In genomic region chr5:21672812-21673635, GRCm38 (mm10) we compare ENCODE assay signal across 9 mouse cellular contexts. TPM values are rescaled to one million over a fixed set of nuclear protein-coding genes. Genes with fewer than 3 reads are reported as not detected.
DNase-seq lines count a peak whose midpoint lies in the region; ATAC-seq lines count a peak whose summit lies in the region.
"Had no signal": no experiment of that assay in that cellular context is flagged by ENCODE, and none has a peak within 500 bp of the region (broad histone marks: within the 10 kb centered on the region; RNA-seq: fewer than 3 reads in every experiment).

No protein-coding gene starts in this region.

- H3K27me3 ChIP-seq in forebrain, embryonic 12.5 days = no peaks in the 10 kb centered on the region
- H3K27me3 ChIP-seq in forebrain, embryonic 15.5 days = no peaks in the 10 kb centered on the region
- no peaks in the 10 kb centered on the region; the same call in 1 of the 2 replicates for H3K27me3 ChIP-seq in embryonic facial prominence, embryonic 13.5 days
- H3K27me3 ChIP-seq in limb, embryonic 12.5 days = no peaks in the 10 kb centered on the region

- ATAC-seq in forebrain, embryonic 12.5 days (ENCODE audit: low FRiP score) = no peak
- ATAC-seq in forebrain, embryonic 15.5 days (replicated peaks) = no peak
- ATAC-seq in CD4-positive, CD25-positive, alpha-beta regulatory T cell, adult 4 months = peak; percentile 92
- no peak for ATAC-seq in embryonic facial prominence, embryonic 13.5 days (ENCODE audit: insufficient number of reproducible peaks, insufficient read depth, low FRiP score, low TSS enrichment, low read depth)
- ATAC-seq in limb, embryonic 12.5 days (ENCODE audit: insufficient number of reproducible peaks, insufficient read depth, low FRiP score, low TSS enrichment, low read depth) = no peak

- H3K9ac ChIP-seq in forebrain, embryonic 12.5 days = 0 out of 2 replicates have a peak overlapping the region, but pooled peaks have one; percentile 1
- H3K9ac ChIP-seq in forebrain, embryonic 15.5 days (replicated peaks) = no peak overlapping the region
- H3K9ac ChIP-seq in embryonic facial prominence, embryonic 13.5 days = no peak overlapping the region
- no peak overlapping the region for H3K9ac ChIP-seq in limb, embryonic 12.5 days (replicated peaks)

- H3K27ac ChIP-seq in forebrain, embryonic 12.5 days = no peak overlapping the region
- H3K27ac ChIP-seq in forebrain, embryonic 15.5 days (replicated peaks) = no peak overlapping the region
- H3K27ac ChIP-seq in embryonic facial prominence, embryonic 13.5 days = no peak overlapping the region
- H3K27ac ChIP-seq in limb, embryonic 12.5 days = 0 out of 2 replicates have a peak overlapping the region, but pooled peaks have one; percentile 19

- H3K9me3 ChIP-seq in forebrain, embryonic 12.5 days = no peaks in the 10 kb centered on the region
- no peaks in the 10 kb centered on the region for H3K9me3 ChIP-seq in forebrain, embryonic 15.5 days
- H3K9me3 ChIP-seq in embryonic facial prominence, embryonic 13.5 days = peaks cover 2% of the 10 kb centered on the region; the same call in 1 of the 2 replicates
- 0 out of 2 replicates have a peak, but pooled peaks cover 2% of the 10 kb centered on the region for H3K9me3 ChIP-seq in limb, embryonic 12.5 days

- WGBS in forebrain, embryonic 12.5 days = 67% methylated on average over 23 of the region's 23 CpGs
- 54% methylated on average over 23 of the region's 23 CpGs for WGBS in forebrain, embryonic 15.5 days
- WGBS in embryonic facial prominence, embryonic 13.5 days = 41% methylated on average over 23 of the region's 23 CpGs
- WGBS in limb, embryonic 12.5 days = 44% methylated on average over 23 of the region's 23 CpGs

- H3K4me2 ChIP-seq in forebrain, embryonic 12.5 days = no peak overlapping the region
- H3K4me2 ChIP-seq in forebrain, embryonic 15.5 days (replicated peaks) = no peak overlapping the region
- peak overlapping the region; percentile 30; the same call in 1 of the 2 replicates for H3K4me2 ChIP-seq in embryonic facial prominence, embryonic 13.5 days
- peak overlapping the region; percentile 44 for H3K4me2 ChIP-seq in limb, embryonic 12.5 days

- no peak overlapping the region for H3K4me3 ChIP-seq in forebrain, embryonic 12.5 days (replicated peaks)
- no peak overlapping the region for H3K4me3 ChIP-seq in forebrain, embryonic 15.5 days
- no peak overlapping the region for H3K4me3 ChIP-seq in embryonic facial prominence, embryonic 13.5 days
- 0 out of 2 replicates have a peak overlapping the region, but pooled peaks have one; percentile 6 for H3K4me3 ChIP-seq in limb, embryonic 12.5 days (replicated peaks)
- H3K4me3 ChIP-seq: myocyte had no signal

- 0 out of 2 replicates have a peak, but pooled peaks cover 3% of the 10 kb centered on the region for H3K4me1 ChIP-seq in forebrain, embryonic 12.5 days
- H3K4me1 ChIP-seq in forebrain, embryonic 15.5 days = peaks cover 4% of the 10 kb centered on the region; the same call in 1 of the 2 replicates
- 0 out of 2 replicates have a peak, but pooled peaks cover 2% of the 10 kb centered on the region for H3K4me1 ChIP-seq in embryonic facial prominence, embryonic 13.5 days
- peaks cover 11% of the 10 kb centered on the region for H3K4me1 ChIP-seq in limb, embryonic 12.5 days (replicated peaks)

- peaks cover 52% of the 10 kb centered on the region for H3K36me3 ChIP-seq in forebrain, embryonic 12.5 days (replicated peaks)
- H3K36me3 ChIP-seq in forebrain, embryonic 15.5 days = 0 out of 2 replicates have a peak, but pooled peaks cover 2% of the 10 kb centered on the region
- H3K36me3 ChIP-seq in embryonic facial prominence, embryonic 13.5 days = peaks cover 7% of the 10 kb centered on the region
- H3K36me3 ChIP-seq in limb, embryonic 12.5 days = peaks cover 16% of the 10 kb centered on the region

- DNase-seq in spleen, postnatal 10 days (ENCODE audit: low spot score in 2 of 2) = peak; percentile 11 to 31
- DNase-seq in MN1 (ENCODE audit: low spot score) = no peak
- no peak for DNase-seq in cerebellum, adult 9-11 months

RNA-seq across cellular contexts. Expression of gene Armc10, which starts 27.4 kb away (rescaled TPM):
- 75.4 and 80.1 TPM in 2 replicates for polyA plus RNA-seq in forebrain, embryonic 12.5 days (2016; fragmentation: Nextera tagmentation; extraction: Ambion mirVana)
- polyA plus RNA-seq in forebrain, embryonic 15.5 days (2015; fragmentation: Nextera tagmentation; extraction: Ambion mirVana) = 88.5 and 90.3 TPM in 2 replicates
- polyA plus RNA-seq in CD4-positive, CD25-positive, alpha-beta regulatory T cell, adult 4 months (2017; shearing (Covaris generic)) = 10 to 100 TPM; 35.9 to 38.0 TPM
- polyA plus RNA-seq in embryonic facial prominence, embryonic 13.5 days (2015; fragmentation: Nextera tagmentation; extraction: Ambion mirVana) = 51.0 and 51.6 TPM in 2 replicates
- polyA plus RNA-seq in limb, embryonic 12.5 days (2016; fragmentation: Nextera tagmentation; extraction: Ambion mirVana) = 60.9 and 62.0 TPM in 2 replicates

RNA-seq across cellular contexts. Expression of gene Fbxl13, which starts 27.6 kb away (rescaled TPM):
- polyA plus RNA-seq in forebrain, embryonic 12.5 days (2016; fragmentation: Nextera tagmentation; extraction: Ambion mirVana) = 0.22 and 0.32 TPM in 2 replicates
- polyA plus RNA-seq in forebrain, embryonic 15.5 days (2015; fragmentation: Nextera tagmentation; extraction: Ambion mirVana) = 0.33 and 0.34 TPM in 2 replicates
- polyA plus RNA-seq in CD4-positive, CD25-positive, alpha-beta regulatory T cell, adult 4 months (2017; shearing (Covaris generic)) = not detected
- 0.14 and 0.47 TPM in 2 replicates for polyA plus RNA-seq in embryonic facial prominence, embryonic 13.5 days (2015; fragmentation: Nextera tagmentation; extraction: Ambion mirVana)
- polyA plus RNA-seq in limb, embryonic 12.5 days (2016; fragmentation: Nextera tagmentation; extraction: Ambion mirVana) = 0.13 and 0.26 TPM in 2 replicates

RNA-seq across cellular contexts. Expression of gene Napepld, which starts 28.2 kb away (rescaled TPM):
- polyA plus RNA-seq in forebrain, embryonic 12.5 days (2016; fragmentation: Nextera tagmentation; extraction: Ambion mirVana) = 12.6 and 13.5 TPM in 2 replicates
- polyA plus RNA-seq in forebrain, embryonic 15.5 days (2015; fragmentation: Nextera tagmentation; extraction: Ambion mirVana) = 3.9 and 4.2 TPM in 2 replicates
- 1 to 10 TPM; 3.3 to 3.9 TPM for polyA plus RNA-seq in CD4-positive, CD25-positive, alpha-beta regulatory T cell, adult 4 months (2017; shearing (Covaris generic))
- 2.1 and 2.2 TPM in 2 replicates for polyA plus RNA-seq in embryonic facial prominence, embryonic 13.5 days (2015; fragmentation: Nextera tagmentation; extraction: Ambion mirVana)
- 2.8 and 3.2 TPM in 2 replicates for polyA plus RNA-seq in limb, embryonic 12.5 days (2016; fragmentation: Nextera tagmentation; extraction: Ambion mirVana)

Comparison
In these comparisons a context has a peak if more than half of its experiments do, and no peak if none do; other contexts are left out.
1. H3K4me2 ChIP-seq: peak in embryonic facial prominence, embryonic 13.5 days (single experiment) and limb, embryonic 12.5 days (single experiment); none in forebrain, embryonic 12.5 days (single experiment) and forebrain, embryonic 15.5 days (single experiment).
2. DNase-seq: peak in spleen, postnatal 10 days (2 of 2); none in MN1 (single experiment) and cerebellum, adult 9-11 months (single experiment).